Mouse (Mus musculus) retina, postnatal 1 day (tissue): ENCODE data around the gene E4f1.

Experiments used
- DNase-seq: peaks from one replicate; pipeline ENCODE4 v3.0.0-alpha.2; 2012

E4f1 gene

DNA sequence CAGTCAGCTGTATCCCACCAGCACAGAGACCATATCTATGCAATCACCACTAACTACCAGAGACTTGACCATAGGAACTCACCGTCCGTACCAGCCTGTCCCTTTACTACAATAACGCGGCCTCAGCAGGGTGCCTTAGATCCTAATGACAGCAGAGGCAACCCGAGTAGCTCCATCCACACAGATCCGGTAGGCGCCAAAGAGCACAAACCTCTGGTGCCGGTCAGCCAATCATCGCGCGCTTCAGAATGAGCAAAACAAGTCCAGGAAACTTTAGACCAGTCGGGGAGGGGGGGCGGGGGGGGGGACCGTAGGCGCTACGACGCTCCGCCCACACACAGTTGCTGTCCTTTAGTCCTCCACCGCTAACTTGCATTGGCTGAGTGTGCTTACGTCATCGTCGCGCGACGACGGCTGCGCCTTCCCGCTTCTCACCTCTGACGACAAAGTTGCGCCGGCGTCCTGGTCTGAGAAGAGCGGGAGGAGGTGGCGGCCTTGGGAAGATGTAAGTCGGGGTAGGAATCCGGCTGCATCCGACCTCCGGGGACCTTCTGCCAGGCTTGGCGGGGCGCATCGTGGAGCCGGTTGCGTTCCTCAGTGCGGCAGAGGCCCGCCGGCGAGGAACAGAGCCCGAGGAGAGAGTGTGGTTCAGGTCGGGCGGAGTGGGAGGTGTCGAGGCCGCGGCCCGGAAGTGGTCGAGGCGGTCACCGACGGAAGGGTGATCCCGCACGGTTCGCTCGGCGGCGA, 55.7 kb downstream of the E4f1 start, which contains the start of gene Rnps1:
TSS of gene Rnps1 (plus strand) at position 336 of the 747 bp plus-strand sequence.
- DNase-seq: peak; percentile 100

DNA sequence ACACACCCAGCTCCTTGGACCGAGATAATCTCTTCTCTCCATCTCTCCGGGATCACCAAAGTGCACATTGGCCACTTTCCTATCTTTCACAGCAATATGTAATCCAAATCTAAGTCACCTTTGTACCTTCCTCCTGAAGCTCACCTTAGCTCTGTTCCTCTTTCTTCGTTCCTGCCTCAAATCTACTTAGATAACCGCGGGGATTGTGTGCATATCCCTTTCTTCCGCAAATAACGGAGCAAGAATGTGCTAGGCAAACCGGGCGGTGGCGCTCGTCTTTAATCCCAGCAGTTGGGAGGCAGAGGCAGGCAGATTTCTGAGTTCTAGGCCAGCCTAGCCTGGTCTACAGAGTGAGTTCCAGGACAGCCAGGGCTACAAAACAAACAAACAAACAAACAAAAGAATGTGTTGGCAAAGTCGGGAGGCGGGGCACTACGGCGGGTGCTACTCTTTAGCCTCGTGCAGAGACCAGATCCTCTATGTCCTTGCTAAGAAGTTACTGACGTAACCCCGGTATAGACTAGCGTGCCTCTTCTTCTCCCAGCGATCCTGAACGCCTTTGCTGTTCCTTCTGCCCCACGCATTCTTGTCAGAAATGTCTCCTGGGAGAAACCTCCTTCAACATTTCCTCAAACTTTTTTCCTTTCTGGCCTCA, 56.4 kb downstream of the E4f1 start:
- no peak for DNase-seq

DNA sequence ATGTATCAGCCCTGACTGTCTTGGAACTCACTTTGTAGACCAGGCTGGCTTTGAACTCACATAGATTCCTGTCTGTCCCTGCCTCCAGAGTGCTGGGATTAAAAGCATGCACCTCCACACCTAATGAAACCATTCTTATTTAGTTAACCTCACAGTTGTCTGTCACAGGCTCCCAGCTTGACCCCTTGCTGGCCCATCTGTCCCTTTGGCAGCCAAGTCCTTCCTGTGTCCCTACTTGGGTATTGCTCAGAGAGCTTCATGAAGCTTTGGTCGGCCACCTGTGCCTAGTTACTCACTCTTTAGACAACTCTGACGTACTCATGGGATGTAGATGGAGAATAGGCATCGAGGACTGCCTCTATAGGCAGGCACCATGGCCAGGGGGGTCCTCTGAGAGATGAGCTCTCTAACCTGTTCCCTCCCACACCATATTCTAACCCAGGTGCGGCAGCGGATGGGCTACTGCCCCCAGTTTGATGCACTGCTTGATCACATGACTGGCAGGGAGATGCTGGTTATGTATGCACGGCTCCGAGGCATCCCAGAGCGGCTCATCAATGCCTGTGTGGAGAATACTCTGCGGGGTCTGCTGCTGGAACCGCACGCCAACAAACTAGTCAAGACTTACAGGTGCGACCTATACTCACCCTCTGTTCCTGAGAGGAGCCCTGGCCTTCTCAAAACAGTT, 62.9 kb downstream of the E4f1 start:
- no peak for DNase-seq

DNA sequence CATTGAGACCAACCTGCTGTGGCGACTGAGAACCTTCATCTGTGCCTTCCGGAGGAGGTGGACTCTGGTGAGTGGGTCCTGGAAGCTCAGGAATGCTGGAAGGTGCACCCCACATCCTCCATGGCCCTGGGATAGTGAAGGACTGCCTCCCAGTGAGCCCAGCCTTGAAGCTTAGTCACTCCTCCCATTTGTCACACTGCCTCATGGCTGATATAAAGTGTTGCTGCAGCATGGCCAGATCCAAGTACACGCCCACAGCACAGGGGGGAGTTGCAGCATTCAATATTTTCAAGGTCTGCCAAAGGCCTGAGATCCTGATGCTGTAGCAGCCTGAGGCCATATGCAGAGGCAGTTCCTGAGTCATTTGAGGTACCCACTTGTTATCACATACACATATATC, 67.7 kb downstream of the E4f1 start:
- DNase-seq: no peak

DNA sequence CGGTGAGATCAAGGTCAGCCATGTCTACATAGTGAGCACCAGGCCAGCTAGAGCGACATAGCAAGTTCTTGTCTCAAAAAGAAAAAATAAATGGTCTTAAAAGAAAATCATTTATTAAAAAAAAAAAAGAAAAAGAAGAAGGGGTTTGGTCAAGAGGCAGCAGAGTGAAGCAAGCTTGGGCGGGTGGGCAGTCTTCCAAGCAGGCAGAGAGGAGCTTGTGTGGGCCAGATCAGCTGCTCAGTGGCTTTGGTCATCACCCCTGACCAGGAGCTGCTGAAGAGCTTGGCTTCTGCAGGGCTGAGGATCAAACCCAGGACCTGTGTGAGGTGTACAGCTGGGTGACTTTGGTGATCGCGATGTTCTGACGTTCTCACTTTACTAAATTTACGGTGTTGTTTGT, 75.7 kb downstream of the E4f1 start:
- no peak for DNase-seq
